Mouse (Mus musculus): ENCODE measurements around the gene Tubgcp6.

GRCm38 (mm10) chr15:89138531-89138930 lies 15.6 kb upstream of the Tubgcp6 start:
- TF ChIP-seq GATA1 (IDR thresholded peaks at IDR 0.05; ENCODE audit: low read length) (no peak), TAL1 (IDR thresholded peaks at IDR 0.05; ENCODE audit: low read length) (no peak)

Measured in erythroblast, embryonic 14.5 days (primary cell).